Mouse (Mus musculus) kidney, adult 11 months (tissue): ENCODE measurements around the gene Ift172.

Experiments
- DNase-seq: peaks from one replicate; pipeline ENCODE4 v3.0.0; 2022

Gene Ift172

DNA sequence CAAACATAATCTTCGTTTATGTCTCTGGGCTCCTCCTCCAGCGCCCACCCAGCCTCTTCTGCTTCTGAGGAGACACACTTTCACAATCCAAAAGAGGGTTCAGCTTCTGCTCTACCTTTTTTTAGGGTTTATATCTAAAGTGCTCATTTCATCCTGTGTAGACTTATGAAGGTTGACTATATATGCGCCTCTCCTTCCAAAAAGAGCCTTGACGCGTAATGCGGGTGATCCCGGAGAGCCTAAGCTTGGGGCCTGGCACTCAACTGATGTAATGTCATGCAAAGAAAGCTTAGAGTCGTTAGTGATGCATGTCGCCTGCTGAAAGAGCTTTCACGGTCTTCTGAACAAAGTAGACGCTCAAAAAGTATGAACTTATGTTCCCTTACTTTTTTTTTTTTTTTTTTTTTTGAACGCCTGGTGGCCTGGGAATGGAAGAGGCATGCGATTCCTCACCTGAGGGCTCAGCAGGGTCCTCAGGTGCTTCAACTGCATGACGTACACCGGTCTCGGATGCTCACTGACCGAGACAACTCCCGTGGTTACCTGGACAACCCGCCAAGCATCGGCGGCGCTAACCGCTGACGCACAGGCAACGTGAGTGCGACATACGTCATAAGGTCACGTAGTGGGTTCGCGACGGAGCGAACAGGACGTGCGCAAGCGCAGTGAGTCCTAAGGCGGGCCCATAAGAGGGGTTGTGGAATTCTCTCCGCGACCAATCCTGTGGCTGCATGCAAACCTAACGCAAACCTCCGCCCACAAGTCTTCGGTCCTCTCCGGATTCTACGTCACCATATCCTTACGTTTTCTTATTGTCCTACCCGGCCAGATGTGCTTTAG lies at the start of gene Ift172:
TSS of gene Ift172 (minus strand) at position 596 of the 840 bp plus-strand sequence.
- peak; percentile 98 for DNase-seq

DNA sequence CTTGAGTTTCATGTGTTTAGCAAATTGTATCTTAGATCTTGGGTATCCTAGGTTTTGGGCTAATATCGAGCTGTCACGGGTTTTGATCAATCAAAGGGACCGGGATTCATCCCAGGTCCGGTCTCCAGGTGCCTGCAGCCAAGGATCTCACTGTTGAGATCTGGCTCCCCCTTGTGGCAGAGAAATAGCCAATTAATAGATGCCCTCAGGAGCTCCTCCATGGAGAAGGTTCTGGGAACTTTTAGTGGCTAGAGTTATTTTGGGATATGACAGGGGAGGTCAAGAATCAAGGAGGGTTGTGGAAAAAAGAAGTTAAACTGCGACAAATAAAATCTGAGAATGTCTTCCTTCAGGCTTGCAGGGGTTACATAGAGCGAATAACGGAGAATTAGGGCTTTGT lies 37.3 kb upstream of the Ift172 start:
- DNase-seq, result peak; percentile 50

DNA sequence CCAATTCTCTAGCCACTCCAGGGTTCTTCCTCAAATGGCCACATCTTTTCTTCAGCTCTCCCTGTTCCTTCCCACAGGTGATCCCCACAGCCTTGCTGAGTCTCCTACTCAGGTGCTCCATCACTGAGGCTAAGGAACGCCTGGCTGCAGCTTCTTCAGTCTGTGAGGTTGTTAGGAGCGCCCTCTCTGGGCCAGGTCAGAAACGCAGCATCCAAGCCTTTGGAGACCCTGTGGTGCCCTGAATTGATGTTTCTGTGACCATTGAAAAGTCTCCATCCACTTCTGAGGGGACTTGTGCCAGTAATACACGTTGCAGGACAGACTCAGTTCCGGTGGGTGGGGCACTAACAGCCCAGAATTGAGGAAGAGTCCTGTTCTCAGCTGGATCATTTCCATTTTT lies 35.9 kb upstream of the Ift172 start:
- no peak for DNase-seq

DNA sequence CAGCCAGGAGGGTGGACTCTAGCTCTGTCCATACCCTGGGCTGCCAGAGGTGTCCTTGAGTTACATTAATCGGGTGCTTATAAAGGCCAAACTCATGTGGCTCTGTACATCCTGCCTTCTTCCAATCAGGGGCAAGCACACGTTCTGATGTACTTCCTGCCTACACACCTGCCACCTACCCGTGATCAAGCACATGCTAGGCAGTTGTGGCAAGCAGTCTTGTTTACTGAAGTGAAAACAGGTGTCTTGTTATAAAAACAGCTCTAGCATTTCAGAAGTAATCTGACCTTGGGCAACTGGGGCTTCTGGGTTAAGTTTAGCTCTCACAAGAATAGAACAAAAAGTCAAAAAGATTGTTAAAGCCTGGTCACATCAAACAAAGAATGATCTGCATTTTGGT lies 33.2 kb upstream of the Ift172 start:
- no peak for DNase-seq

DNA sequence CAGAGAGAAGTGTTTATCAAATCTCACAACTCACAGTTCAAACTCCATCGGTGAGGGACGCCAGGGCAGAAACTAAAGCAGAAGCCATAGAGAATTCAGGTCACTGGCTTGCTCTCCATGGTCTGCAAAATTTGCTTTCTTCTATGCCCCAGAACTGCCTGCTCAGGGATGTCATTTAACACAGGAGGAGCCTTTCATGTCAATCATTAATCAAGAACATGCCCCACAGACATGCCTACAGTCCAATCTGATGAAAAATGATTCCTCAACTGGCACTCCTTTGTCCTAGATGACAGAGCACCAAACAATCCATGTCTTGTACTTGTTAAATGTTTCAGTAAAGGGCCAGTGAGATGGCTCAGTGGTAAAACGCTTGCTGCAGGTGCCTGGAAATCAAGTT lies 31.9 kb upstream of the Ift172 start:
- peak; percentile 5 for DNase-seq

DNA sequence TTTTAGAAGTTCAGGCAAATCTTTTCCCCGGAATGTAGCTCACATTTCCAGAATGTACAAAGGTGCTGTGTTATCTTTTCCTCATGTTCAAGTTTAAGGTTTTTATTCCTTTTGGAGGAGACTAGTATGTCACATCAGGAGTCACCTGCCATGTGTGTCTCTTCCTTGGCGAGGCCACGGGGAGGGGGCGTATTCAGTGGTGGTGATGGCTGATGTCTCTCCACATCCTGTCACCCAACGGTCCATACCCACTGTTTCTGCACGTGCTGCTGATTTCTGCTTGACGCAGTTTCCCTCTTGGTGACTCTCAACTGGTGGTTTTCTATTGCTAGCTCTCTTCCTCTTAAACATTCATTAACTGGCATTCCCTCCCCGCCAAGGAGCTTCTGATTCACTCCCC lies 21.9 kb upstream of the Ift172 start:
- no peak for DNase-seq

DNA sequence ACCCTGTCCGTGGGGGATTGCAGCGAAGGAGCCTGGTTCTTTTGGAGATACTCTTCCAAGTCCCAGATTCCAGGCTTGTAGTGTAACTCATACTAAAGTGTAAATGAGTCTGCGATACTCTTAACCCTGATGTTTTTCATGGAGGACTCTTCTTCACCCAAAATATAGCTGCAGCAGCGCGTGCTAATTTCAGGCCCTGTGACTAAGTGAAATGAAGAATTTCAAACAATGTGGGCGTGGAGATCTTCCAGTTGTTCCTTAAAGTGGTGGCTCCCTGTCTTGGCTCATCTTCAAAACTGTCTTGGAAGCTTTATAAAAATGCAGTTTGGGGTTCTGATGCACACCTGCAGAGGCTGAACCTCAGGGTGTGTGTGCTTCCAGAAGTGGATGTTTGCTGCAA lies 12.2 kb upstream of the Ift172 start:
- DNase-seq, result no peak

DNA sequence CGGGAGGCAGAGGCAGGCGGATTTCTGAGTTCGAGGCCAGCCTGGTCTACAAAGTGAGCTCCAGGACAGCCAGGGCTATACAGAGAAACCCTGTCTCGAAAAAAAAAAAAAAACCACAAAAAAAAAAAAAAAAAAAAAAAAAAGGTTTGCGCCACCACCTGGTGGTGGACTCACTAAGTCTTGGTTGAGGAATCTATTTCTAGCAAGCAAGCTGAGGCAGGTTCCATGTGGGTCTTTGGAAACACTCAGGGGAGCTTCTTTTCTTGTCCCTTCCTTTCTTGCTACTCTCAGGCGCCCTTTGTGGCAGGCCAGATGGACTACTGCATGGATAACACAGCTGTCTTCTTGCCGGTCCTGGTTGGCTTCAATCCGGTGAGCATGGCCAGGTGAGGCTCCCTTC lies 10.9 kb upstream of the Ift172 start:
- DNase-seq, result no peak

DNA sequence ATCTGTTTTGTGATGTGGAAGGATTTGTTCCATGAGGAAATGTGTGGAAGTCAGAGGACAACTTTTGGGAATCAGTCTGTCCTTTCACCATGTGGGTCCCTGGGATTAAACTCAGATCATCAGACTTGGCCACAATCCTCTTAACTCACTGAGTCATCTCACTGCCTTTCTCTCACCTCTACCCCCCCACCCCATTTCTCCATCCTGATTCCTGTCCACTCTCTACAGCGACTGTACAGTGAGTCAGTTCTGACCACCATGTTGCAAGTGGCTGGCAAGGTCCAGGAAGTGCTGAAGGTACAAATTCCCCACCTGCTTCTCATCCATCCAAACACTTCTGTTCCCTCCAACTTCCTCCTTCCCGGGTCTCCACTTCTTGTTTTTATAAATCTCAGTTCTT lies 7.6 kb upstream of the Ift172 start:
- DNase-seq, result no peak

DNA sequence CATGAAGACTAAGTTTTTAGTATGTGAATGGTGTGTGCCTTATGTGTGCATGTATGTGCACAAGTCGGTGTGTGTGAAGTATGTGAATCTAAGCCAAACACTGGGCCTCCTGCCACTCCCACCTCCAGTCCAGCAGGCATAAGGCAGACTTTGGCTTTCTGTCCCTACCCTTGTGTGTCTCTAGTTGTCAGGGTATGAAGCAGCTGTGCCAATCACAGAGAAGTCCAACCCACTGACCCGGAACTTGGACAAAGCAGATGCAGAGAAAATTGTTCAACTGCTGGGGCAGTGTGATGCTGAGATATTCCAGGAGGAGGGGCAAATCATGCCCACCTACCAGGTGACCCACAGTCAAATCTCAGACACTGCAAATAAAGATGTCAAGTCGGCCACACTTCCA lies 7.1 kb upstream of the Ift172 start:
- peak; percentile 11 for DNase-seq

DNA sequence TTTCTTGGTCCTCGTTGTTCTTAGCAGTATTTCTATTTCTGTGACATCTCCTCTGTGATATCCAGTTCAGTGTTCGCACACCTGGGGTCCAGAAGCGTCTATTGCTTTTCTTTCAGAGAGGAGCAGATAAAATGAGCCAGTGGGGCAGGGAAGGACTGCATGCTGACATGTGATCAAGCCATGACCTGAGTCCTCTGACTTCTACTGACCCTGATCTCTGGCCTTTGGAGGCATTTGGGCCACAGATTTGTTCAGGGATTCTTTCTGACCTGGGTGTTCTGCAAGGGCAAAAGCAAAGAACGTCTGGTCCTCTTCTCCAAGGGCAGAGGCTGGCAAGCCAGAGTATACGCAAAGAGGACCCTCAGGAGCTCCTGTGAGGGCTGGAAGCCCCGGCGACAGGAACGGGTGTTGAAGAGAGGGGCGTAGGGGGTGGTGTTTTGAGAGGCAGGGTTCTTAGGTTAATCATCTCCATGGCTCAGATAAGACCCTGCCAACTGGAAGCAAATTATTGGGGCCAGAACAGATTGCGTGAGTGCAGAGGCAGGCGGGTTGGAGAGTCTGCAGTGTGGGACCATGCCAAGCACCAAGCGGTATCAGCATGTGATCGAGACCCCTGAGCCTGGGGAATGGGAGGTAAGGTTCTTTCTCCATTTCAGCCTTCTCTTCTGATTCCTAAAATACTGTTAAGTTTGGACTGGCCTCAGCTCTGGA lies 6.3 kb upstream of the Ift172 start, which contains the start of gene Gckr:
TSS of gene Gckr (plus strand) at position 397 of the 711 bp plus-strand sequence.
- no peak for DNase-seq

DNA sequence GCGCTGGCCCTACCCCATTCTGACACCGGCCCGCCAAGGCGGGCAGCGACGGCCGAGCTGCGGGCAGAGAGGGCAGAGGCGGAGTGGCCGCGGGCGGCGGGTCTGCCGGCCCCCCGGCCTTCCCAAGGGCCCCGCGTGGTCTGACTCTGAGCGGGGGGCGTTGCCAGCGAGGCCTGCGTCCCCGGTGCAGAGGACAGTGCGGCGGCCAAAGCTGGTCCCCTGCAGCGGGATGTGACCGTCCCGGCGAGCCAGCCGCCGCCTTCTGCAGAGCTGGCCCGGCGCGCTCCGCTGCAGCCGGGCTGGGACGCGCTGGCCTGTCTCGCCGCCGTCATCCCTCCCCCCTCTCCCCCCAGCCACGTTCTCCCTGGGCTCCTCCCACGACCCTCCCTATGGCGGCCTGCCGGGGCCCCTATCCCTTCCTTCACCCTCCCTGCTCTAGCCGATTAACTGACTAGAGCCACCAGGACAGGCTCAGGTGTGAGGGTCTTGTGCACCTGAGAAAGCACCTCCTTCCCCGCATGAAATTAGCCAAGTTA lies 4.8 kb upstream of the Ift172 start, which contains the start of gene Fndc4:
TSS of gene Fndc4 (minus strand) at position 475 of the 536 bp plus-strand sequence.
- peak; percentile 9 for DNase-seq

DNA sequence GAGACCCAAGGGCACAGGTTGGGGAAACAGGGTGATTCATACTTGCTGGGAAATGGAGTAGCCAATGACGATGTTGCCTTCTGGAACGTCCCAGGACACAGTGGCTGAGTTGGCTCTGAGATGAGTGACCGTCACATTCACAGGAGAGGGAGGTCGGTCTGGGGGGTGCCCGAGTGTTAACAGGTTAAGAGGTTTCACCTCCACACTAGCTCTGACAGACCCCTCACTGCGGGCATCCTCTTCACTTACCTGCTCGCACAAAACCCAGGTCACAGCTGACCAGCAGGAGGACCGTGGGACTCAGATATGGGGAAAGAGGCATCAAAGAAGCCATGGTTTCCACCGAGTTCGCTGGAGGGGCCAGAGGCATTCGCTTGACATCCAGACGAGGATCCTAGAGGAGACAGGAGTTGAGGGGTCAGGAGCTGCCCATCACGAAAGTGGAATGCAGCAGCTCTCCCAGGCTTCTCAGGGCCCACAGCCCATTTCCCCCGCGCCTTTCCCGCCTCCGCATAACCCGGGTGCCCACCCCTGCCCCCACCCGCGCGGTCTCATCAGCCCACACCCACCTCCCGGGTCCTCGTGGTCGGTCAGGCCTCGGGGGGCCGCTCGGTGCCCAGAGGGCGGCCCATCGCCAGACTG lies 4.2 kb upstream of the Ift172 start:
- no peak for DNase-seq

DNA sequence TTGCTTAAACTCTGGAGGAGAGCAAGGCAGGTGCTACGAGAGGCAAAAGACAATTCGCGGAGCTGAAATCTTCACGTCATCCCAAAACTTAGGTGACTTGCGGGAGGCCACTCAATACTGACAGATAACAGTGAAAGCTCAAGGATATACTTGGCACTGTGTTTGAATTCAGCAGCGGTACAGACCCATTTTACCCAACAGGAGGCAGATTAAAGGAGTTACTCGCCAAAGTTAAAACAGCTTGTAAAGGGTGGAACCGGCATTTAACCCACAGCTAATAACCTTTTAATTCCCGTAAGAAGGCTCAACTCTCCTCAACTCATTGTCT lies 409 bp upstream of the Ift172 start:
- DNase-seq, result no peak

DNA sequence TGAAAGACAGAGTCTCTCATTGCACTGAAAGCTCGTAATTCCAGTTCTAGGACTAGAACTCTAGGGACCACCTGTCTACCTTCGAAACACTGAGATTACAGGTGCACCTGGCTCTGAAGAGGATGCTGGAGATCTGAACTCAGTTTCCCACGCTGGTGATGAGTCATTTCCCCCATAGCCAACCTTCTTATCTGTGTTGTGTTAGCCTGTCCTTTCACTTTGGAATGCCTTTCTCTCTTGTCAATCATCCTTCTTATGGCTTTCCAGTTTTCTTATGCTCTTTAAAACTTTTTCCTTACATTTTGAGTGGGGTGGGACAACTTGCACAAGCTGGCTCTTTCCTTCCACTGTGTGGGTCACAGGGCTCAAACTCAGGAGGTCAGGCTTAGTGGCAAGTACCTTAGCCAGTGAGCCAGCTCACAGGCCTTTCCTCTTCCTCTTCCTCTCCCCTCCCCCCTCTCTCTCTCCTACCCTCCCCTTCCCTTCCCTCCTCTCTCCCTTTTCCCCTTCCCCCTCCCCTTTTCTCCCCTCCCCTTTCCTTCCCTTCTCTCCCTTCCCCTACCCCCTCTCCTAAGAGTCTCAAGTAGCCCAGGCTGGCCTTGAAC lies 1.2 kb downstream of the Ift172 start:
- DNase-seq, result no peak

DNA sequence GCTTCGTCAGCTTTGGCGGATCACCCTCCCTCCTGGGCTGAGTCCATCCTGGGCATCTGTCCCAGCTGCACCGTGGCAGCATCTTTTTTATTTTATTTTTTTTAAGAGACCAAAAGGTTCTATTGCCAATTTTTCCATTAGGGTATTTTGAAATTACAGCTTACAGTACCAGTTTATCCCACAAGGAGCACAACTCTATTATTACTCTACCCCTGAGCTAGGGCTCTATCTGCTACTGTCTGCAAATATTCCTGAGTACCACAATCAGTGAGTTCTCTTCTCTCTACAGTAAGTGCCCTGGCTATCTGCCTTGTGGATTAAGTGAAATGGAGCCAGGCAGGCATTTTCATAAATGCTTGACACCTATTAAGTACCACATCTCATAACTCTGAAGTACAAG lies 2.3 kb downstream of the Ift172 start:
- no peak for DNase-seq

DNA sequence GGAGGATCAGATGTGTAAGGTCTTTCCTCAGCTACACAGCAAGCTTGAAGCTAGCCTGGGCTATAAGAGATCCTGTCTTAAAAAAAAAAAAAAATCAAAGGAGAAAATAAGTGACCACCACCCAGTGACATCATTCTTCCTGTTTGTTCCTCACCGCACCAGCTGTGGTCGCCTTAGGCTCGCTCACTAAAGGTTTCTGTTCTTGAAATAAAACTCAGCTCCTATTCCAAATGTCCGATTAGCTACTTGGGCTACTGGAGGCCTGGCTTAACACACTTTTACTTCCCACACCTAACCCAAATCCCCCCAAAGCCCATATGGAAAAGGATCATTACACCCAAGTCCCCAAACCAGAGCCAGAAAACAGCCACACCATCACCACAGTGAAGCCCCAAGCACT lies 2.7 kb downstream of the Ift172 start:
- no peak for DNase-seq

DNA sequence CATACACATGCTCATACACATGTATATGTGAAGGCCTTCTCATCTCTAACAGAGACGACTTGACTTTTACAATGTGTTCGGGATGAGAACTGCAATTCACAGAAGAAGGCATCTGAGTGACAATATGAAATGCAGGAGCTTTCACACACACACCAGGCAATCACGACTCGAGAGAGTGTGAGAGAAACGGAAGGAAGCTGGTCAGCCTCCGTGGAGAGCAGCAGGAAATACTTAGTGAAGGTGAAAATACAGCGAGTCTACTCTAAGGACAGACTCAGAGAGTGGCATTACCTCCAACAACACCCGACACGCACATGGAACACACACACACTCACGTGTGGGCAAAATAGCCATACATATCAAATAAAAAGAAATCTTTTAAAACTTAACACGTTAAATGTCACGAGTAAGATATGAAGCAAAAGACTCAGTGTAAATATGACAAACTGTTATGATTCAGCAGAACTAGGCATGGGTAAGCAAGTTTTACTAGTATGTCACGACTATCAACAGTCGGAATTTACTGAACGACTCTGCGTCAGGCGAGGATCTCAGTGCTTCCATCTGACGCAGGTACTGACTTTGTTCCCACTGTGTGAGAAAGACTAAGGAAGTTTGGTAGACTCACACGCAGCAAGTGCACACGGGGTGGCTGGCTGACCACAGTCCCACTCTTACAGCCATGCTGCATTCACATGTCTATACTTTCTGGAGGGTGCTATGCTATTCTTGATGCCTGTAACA lies 11.5 kb downstream of the Ift172 start:
- no peak for DNase-seq

DNA sequence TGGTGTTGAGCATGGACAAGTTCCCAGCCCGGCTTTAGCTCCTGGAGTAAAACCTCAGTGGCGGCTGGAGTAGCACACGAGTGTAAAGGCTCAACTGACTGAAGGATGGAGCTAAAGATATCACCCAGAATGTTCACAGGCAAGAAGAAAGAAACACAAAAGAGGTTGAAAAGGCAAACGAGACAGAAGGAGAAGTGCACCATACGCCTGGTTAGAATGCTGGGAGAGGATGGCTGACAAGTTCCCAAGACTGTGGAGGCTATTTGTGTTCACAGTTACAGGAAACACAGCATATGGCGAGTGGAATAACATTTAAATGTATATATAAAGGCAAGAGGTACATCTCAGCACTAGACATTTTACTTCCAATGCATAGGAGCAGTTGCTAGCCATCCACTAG lies 17.9 kb downstream of the Ift172 start:
- DNase-seq, result no peak

DNA sequence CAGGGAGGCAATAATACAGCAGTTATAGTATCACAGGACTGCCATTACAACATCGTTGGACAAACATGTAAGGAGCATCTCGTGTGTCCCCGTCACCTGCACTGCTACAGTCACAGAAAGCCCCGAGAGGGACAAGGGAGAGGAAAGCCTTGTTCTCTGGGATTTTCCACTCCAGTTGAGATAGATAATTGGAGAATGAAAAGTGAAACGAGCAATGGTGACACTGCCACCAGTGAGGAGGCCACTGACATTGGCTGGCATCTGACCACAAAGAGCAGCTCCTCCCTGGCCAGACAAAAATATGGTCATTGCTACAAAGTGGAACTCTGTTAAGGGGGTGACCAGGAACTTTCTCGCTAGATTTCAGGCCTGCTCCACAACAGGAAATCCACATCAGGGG lies 23.2 kb downstream of the Ift172 start:
- DNase-seq, result no peak

DNA sequence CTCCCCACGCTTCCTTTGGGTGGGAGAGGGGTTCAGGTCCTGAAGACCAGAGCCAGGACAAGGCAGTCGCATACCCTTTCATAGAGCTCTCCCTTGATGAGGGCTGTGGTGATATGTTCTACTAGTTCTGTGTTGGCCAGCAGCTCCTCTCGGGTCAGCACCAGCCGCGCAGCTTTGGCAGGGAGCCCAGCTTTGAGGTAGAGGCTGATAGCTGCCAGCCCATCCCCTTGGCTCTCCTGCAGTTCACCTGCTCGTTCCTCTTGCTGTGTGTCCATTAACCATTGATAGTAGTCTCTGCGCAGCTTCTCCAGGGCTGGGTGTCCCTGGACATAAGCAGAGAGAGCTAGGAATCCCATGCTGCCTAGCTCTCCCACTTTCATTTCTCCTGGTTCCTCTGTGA lies 24.8 kb downstream of the Ift172 start:
- DNase-seq, result no peak

DNA sequence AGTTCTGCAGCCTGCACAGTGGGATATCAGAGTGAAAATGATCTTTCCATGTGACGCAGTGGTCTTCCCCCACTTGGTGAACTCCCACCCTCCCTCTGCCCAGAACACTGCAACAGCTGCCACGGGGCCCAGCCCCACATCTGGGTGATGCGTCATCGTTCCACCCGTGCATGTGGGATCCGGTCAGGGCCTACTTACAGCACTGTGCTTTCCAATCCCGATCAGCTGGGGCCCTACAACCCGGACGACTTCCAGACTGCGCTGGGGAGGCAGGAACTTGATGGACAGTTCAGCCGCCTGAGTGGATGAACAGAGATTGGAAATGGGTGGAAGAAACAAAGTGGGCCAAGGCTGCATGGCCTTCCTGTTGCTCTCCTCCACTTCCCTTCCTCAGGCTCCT lies 33.3 kb downstream of the Ift172 start:
- DNase-seq, result no peak

DNA sequence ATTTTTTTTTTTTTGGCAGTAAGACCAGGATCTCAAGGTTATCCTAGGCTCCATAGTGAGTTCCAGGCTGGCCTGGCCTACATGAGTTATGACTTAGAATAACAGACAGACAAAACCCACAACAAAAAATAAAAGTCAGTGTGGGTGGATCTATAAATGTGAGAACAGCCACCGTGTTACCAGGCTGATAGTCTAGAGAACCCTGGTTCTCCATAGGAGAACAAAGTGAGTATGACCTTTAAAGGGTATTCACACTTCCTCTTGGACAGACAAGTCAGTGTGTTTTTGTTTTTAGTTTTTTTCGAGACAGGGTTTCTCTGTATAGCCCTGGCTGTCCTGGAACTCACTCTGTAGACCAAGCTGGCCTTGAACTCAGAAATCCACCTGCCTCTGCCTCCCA lies 34.9 kb downstream of the Ift172 start:
- no peak for DNase-seq
